Mouse (Mus musculus) stomach, embryonic 16.5 days (tissue): ENCODE data around the gene Nfe2l3. TPM values are rescaled to one million over a fixed set of nuclear protein-coding genes. Genes with fewer than 3 reads are reported as not detected.

Experiments
- ATAC-seq: fragments of 200-750 bp; cut with Nextera tagmentation; 2 replicates; pipeline ENCODE4 v1.8.0; 2017; ENCODE audit warnings: moderate number of reproducible peaks, moderate TSS enrichment; ENCODE audit not compliant: insufficient read depth, low FRiP score
- H3K27ac ChIP-seq: fragments of 300-500 bp; sonication (generic); 2 replicates; pipeline ENCODE4 v1.5.1; 2014; ENCODE audit warnings: low read length
- H3K27me3 ChIP-seq: fragments of 300-500 bp; sonication (generic); 2 replicates; pipeline ENCODE4 v1.6.1; 2014; ENCODE audit warnings: low read length, control low read depth, mixed read lengths; ENCODE audit not compliant: control insufficient read depth, insufficient read depth
- H3K36me3 ChIP-seq: fragments of 300-500 bp; sonication (generic); 2 replicates; pipeline ENCODE4 v1.6.1; 2014; ENCODE audit warnings: low read length; ENCODE audit not compliant: control insufficient read depth, insufficient read depth
- H3K4me1 ChIP-seq: fragments of 300-500 bp; sonication (generic); 2 replicates; pipeline ENCODE4 v1.6.1; 2014; ENCODE audit warnings: low read length, control low read depth, mixed read lengths; ENCODE audit not compliant: control insufficient read depth, insufficient read depth
- H3K4me2 ChIP-seq: fragments of 300-500 bp; sonication (generic); 2 replicates; pipeline ENCODE4 v1.6.1; 2014; ENCODE audit warnings: low read depth, low read length, mixed read lengths
- H3K4me3 ChIP-seq: fragments of 300-500 bp; sonication (generic); replicated peaks from 2 replicates; pipeline ENCODE4 v1.5.1; 2014; ENCODE audit warnings: mild to moderate bottlenecking, low read length
- H3K9ac ChIP-seq: fragments of 300-500 bp; sonication (generic); 2 replicates; pipeline ENCODE4 v1.6.1; 2014; ENCODE audit warnings: low read length
- H3K9me3 ChIP-seq: fragments of 300-500 bp; sonication (generic); replicated peaks from 2 replicates; pipeline ENCODE4 v1.6.1; 2016; ENCODE audit warnings: low read length, control low read depth; ENCODE audit not compliant: control insufficient read depth
- WGBS: fragments of 180-500 bp; shearing (Covaris S2); extraction: QIAGEN DNeasy Blood & Tissue Kit; methylation state at CpG from one replicate; pipeline ENCODE4 v1.1.7; 2014; 5-methylcytosine and 5-hydroxymethylcytosine counted together
- polyA plus RNA-seq: library from polyadenylated mRNA; unstranded; fragments of >200 nt; fragmentation: Nextera tagmentation; extraction: Ambion mirVana; gene quantifications from 2 replicates; pipeline ENCODE4 v1.2.1, GENCODE M21; 2015

The Nfe2l3 gene
- polyA plus RNA-seq, 1 experiment from 2014 or later = 7.0 TPM

DNA sequence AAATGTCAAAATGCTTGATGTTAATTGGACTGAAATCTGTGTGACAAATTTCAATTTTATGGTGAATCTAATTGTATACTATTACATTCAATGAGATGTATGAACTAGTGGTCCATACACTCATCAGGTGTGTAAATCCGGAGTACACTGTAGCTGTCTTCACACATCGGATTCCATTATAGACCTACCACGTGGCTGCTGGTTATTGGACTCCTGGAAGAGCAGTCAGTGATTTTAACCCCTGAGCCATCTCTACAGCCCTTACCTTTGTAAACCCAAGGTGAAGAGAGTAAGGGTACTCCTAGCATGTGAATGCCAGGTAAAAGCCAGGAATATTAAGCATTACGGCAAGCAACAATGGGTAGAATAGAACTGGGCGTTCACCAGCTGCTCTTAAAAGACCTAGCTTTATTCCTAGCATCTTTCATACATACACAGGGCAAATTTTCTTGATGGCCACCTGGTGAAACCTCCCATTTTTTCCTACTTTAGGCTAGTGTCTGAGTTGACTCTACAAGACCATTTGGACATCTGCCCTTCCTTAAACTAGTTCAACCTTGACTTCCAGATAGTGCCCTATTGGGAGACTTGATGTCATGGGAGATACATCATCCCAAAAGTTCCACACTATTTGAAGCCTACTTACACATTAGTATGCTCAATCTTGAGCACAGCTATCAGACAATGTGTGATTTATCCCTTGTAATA, 27.0 kb downstream of the Nfe2l3 start:
- H3K4me3 ChIP-seq = no peak overlapping the region
- no peak overlapping the region for H3K4me2 ChIP-seq
- H3K27ac ChIP-seq = no peak overlapping the region
- H3K36me3 ChIP-seq = peaks cover 25% of the 10 kb centered on the region
- H3K9me3 ChIP-seq = no peaks in the 10 kb centered on the region
- 0 out of 2 replicates have a peak, but pooled peaks have one; percentile 9 for ATAC-seq
- H3K9ac ChIP-seq = no peak overlapping the region
- no peaks in the 10 kb centered on the region for H3K27me3 ChIP-seq
- H3K4me1 ChIP-seq = peaks cover 6% of the 10 kb centered on the region; the same call in 1 of the 2 replicates
- 51% methylated on average over 5 of the region's 5 CpGs for WGBS

DNA sequence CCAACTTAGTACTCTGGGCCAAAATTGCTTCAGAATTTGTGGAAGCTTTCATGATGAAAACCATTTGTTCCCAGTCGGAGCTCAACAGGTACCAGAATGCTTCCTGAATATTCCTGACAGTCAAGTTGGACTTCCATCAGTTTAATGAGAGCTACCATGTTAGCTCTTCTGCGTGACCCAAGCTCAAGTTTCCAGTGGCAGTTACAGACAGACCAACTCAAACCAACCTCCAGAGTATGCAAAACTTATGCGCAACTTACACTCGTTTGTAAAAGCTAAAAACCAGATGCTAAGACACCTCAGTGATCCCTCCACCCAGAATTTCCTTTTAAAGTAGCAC, 27.5 kb downstream of the Nfe2l3 start:
- ATAC-seq = no peak
- WGBS = 72% methylated on average over 4 of the region's 4 CpGs
- Histone ChIP-seq H3K9ac (no peak overlapping the region), H3K27ac (no peak overlapping the region), H3K4me2 (no peak overlapping the region), H3K4me3 (no peak overlapping the region), H3K36me3 (peaks cover 25% of the 10 kb centered on the region), H3K4me1 (peaks cover 6% of the 10 kb centered on the region; the same call in 1 of the 2 replicates), H3K9me3 (no peaks in the 10 kb centered on the region), H3K27me3 (no peaks in the 10 kb centered on the region)

DNA sequence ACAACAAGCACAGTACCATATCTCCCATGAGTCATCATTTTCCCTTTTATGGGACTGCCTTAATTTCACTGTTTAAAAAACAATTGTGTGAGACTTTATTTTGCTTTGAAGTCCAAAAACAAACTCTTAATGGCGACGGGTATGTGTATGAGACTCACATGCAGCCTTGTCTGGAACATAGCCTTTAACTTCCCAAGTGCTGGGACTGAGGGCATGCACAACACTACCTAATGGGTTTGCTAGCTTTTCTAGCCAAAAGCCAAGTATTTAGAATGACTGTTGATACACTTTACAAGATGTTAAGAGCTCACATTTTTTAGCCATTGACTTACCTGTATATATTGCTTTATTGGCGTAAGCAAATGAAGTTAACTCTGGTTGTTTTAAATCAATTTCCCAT, 27.9 kb downstream of the Nfe2l3 start:
- Histone ChIP-seq H3K9me3 (no peaks in the 10 kb centered on the region), H3K27me3 (no peaks in the 10 kb centered on the region), H3K4me3 (no peak overlapping the region), H3K4me2 (no peak overlapping the region), H3K4me1 (peaks cover 6% of the 10 kb centered on the region; the same call in 1 of the 2 replicates), H3K9ac (no peak overlapping the region), H3K36me3 (peaks cover 25% of the 10 kb centered on the region), H3K27ac (no peak overlapping the region)
- ATAC-seq = no peak
- WGBS = 80% methylated on average over 3 of the region's 3 CpGs

DNA sequence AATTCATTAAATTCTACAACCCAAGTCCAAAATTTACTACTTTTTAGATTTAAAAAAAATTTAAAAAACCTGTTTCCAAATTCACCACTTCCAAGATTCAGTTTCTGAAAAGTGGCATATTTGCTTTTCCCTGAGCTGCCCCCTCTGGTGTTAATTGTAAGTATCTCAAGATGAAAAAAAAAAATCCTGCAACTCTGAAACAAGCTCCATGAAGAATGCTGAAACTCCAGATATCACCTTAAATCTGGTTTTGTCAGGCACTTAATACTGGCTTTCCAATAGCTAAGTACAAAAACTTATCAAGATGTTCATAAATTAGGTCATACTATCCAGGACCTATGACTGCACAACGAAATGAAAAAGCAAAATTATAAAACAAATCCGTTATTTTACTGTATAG, 35.2 kb downstream of the Nfe2l3 start:
- peaks cover 18% of the 10 kb centered on the region for H3K36me3 ChIP-seq
- no peaks in the 10 kb centered on the region for H3K27me3 ChIP-seq
- H3K4me1 ChIP-seq = peaks cover 25% of the 10 kb centered on the region
- H3K9me3 ChIP-seq = no peaks in the 10 kb centered on the region
- H3K4me3 ChIP-seq = peak overlapping the region; percentile 54
- H3K9ac ChIP-seq = no peak overlapping the region
- ATAC-seq = no peak
- H3K27ac ChIP-seq = no peak overlapping the region
- WGBS = under 1% methylated on average over 2 of the region's 2 CpGs
- peak overlapping the region; percentile 57 for H3K4me2 ChIP-seq

DNA sequence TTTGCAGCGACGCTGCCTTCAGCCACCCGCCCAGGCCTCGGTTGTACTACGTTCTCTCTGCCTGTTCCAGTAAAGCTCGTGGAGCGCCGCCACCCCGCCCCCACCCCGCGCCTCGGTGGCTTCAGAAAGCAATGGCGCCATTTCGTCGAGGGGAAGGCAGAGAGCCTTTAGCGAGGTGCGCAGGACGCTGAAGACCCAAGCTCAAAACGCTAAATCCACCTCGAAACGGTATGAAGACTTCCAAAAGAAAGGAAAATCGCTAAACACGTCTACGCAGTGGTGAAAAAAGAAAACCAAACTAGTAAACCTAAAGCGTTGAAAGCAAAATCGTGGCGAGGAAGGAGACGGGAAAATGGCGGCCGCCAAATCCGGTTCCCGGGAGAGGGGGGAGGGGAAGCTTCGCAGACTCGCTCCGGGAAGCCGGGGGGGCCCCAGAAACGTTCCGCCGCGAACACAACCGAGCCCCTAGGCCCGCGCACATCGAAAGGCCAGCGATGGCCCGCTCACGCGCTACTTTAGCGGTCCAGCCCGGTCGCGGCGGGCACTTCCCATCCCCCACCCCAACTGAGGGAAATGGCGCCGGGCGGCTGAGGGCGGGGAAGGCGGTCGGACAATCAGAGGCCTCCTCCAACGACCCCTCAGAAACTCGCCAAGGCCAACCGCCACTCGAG, 36.6 kb downstream of the Nfe2l3 start:
- H3K4me1 ChIP-seq = peaks cover 27% of the 10 kb centered on the region
- no peaks in the 10 kb centered on the region for H3K9me3 ChIP-seq
- peak overlapping the region; percentile 47; the same call in 1 of the 2 replicates for H3K4me2 ChIP-seq
- under 1% methylated on average over 63 of the region's 63 CpGs for WGBS
- H3K9ac ChIP-seq = peak overlapping the region; percentile 99
- peak overlapping the region; percentile 98 for H3K4me3 ChIP-seq
- peak overlapping the region; percentile 100 for H3K27ac ChIP-seq
- ATAC-seq = 0 out of 2 replicates have a peak, but pooled peaks have one; percentile 3
- H3K27me3 ChIP-seq = no peaks in the 10 kb centered on the region
- H3K36me3 ChIP-seq = peaks cover 11% of the 10 kb centered on the region

DNA sequence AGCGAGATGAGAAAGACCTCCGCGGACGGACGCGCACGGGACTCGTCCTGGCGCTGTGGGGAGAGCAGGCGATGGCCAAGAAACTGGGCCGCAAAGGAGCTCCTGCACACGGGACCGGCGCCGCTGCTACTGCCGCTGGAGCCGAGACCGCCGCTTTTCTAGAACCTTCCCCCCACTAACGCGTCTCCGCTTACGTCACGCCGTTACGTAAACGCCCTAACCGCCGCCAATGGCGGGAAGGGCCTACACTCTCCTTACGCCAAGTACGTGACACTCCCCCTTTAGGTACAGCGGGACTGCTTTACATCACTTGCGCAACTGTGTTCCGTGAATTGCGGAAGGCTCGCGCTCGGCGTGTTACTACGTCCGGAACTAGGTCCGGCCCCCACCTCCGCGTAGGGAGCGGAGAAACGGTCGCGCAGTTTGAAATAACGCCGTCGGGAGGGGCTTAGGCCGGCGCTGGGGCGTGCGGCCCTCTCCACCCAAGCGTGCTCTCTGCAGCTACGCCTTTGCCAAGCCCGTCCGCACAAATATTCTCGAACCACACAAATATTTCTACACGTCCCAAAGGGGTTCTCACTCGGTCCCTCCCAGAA, 37.3 kb downstream of the Nfe2l3 start, which contains the start of gene Hnrnpa2b1:
Gene Hnrnpa2b1 (minus strand): TSS at position 180 of the 596 bp plus-strand sequence.
- ATAC-seq = peak; percentile 93
- Histone ChIP-seq H3K36me3 (peaks cover 13% of the 10 kb centered on the region; the same call in 1 of the 2 replicates), H3K9me3 (no peaks in the 10 kb centered on the region), H3K4me2 (peak within 1 kb of the TSS; percentile 48), H3K27me3 (no peaks in the 10 kb centered on the region), H3K4me1 (peaks cover 25% of the 10 kb centered on the region), H3K27ac (peak within 1 kb of the TSS; percentile 100), H3K4me3 (peak within 1 kb of the TSS; percentile 98), H3K9ac (peak within 1 kb of the TSS; percentile 99)
- under 1% methylated on average over 63 of the region's 63 CpGs for WGBS

DNA sequence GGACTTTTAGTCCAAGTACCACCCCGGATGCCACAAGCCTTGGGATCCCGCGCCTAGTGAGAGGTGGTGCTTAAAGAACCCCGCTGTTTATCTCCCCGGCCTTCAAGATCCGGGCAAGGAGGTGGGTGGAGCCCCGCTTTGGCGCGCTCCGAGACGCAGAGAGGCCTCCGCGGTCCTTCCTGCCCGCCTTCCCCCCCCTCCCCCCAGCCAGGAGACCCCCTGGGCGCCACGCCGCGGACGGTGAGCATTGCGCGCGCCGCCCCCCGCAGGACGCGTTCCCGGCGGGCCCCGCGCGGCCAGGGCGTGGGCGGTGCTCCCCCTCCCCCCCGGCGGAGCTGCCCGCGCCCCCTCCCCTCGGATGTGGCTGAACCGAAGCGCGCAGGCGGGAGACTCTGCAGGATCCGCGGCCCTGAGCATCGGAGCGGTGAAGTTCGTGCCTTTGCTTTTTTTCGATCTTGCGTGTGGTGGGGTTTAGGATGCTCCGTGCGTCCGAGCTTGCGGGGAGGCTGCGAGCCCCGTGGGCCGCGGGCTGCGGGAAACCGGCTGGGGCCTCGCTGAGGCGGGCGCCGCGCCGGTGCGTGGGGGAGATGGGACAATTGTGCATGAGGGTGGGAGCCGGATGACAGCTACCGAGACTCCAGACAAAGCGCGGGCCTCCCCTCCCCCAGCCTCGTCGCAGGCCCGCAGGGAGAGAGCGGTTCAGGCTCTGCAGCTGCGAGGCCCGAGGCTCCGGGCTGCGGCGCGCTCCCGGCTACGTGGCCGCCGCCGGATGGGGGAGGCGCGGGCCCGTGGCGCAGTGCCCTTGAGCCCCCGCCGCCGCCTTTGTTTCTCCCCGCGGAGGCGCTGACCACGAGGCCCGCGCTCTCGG, 38.1 kb downstream of the Nfe2l3 start, which contains the start of gene Cbx3:
Gene Cbx3 (plus strand): TSS at position 50 of the 868 bp plus-strand sequence.
- no peaks in the 10 kb centered on the region for H3K9me3 ChIP-seq
- peak; percentile 87 for ATAC-seq
- peaks cover 23% of the 10 kb centered on the region for H3K4me1 ChIP-seq
- peak within 1 kb of the TSS; percentile 98 for H3K4me3 ChIP-seq
- peak within 1 kb of the TSS; percentile 48 for H3K4me2 ChIP-seq
- H3K27me3 ChIP-seq = no peaks in the 10 kb centered on the region
- peaks cover 15% of the 10 kb centered on the region; the same call in 1 of the 2 replicates for H3K36me3 ChIP-seq
- under 1% methylated on average over 64 of the region's 99 CpGs for WGBS
- peak within 1 kb of the TSS; percentile 100 for H3K27ac ChIP-seq
- peak within 1 kb of the TSS; percentile 99 for H3K9ac ChIP-seq

DNA sequence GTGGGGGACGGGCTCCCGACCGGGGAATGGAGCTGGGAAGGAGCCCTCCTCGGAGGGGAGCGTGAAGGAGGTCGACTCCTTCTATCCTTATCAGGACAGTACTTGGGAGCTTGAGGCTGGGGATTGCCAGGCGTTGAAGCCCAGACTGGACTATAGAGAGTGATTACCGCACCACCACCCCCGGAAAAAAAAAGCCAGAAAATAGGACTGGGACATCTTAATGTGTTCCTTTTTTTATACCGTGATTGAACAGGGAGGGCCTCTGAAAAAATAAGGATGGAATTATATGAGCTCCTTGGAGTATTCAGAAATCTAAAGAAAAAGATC, 38.7 kb downstream of the Nfe2l3 start:
- Histone ChIP-seq H3K4me3 (peak overlapping the region; percentile 98), H3K27ac (peak overlapping the region; percentile 100), H3K4me1 (peaks cover 17% of the 10 kb centered on the region), H3K9ac (peak overlapping the region; percentile 88), H3K9me3 (no peaks in the 10 kb centered on the region), H3K36me3 (peaks cover 14% of the 10 kb centered on the region; the same call in 1 of the 2 replicates), H3K27me3 (no peaks in the 10 kb centered on the region), H3K4me2 (peak overlapping the region; percentile 48; the same call in 1 of the 2 replicates)
- 0% methylated on average over 10 of the region's 10 CpGs for WGBS
- no peak for ATAC-seq
